12 mouse cellular contexts compared by ENCODE assay signal in genomic region chr1:133382552-133383155, GRCm38 (mm10). TPM values are rescaled to one million over a fixed set of nuclear protein-coding genes. Genes with fewer than 3 reads are reported as not detected.
DNase-seq lines count a peak whose midpoint lies in the region; ATAC-seq and TF ChIP-seq lines count a peak whose summit lies in the region.
"Had no signal": no experiment of that assay in that cellular context is flagged by ENCODE, and none has a peak within 500 bp of the region (broad histone marks: within the 10 kb centered on the region; RNA-seq: fewer than 3 reads in every experiment).

No protein-coding gene starts in this region.

- peak overlapping the region; percentile 20; the same call in 1 of the 2 replicates for H3K9ac ChIP-seq in hindbrain, embryonic 14.5 days
- peak overlapping the region; percentile 52 for H3K9ac ChIP-seq in neural tube, embryonic 13.5 days
- H3K9ac ChIP-seq: limb, embryonic 13.5 days had no signal

- H3K36me3 ChIP-seq in hindbrain, embryonic 14.5 days (replicated peaks; ENCODE audit: control insufficient read depth, insufficient read depth), result 0 out of 2 replicates have a peak, but pooled peaks cover 22% of the 10 kb centered on the region
- H3K36me3 ChIP-seq in neural tube, embryonic 13.5 days, result peaks cover 40% of the 10 kb centered on the region

- no peaks in the 10 kb centered on the region for H3K9me3 ChIP-seq in hindbrain, embryonic 14.5 days (ENCODE audit: control insufficient read depth, low read length)
- H3K9me3 ChIP-seq in neural tube, embryonic 13.5 days, result no peaks in the 10 kb centered on the region
- H3K9me3 ChIP-seq: limb, embryonic 13.5 days had no signal

- intact Hi-C loops in gastrocnemius, adult 2 months (cut with DNase I), result loop anchor here (1.0 to 5.0 kb wide), 4 partner anchors 40 to 335 kb away; partner anchors contain the start of gene Snrpe

- peak overlapping the region; percentile 73 for H3K27ac ChIP-seq in gastrocnemius, adult 2 months
- H3K27ac ChIP-seq in hindbrain, embryonic 14.5 days, result peak overlapping the region; percentile 60
- H3K27ac ChIP-seq in neural tube, embryonic 13.5 days (replicated peaks), result peak overlapping the region; percentile 87
- H3K27ac ChIP-seq: limb, embryonic 13.5 days had no signal

- no peak overlapping the region for H3K4me2 ChIP-seq in hindbrain, embryonic 14.5 days (replicated peaks)
- no peak overlapping the region for H3K4me2 ChIP-seq in neural tube, embryonic 13.5 days
- H3K4me2 ChIP-seq: limb, embryonic 13.5 days had no signal

- no peak for TF ChIP-seq CTCF in gastrocnemius, adult 2 months (IDR thresholded peaks at IDR 0.05)

- H3K27me3 ChIP-seq in hindbrain, embryonic 14.5 days (ENCODE audit: control insufficient read depth, insufficient read depth, low read length), result no peaks in the 10 kb centered on the region
- H3K27me3 ChIP-seq in neural tube, embryonic 13.5 days, result no peaks in the 10 kb centered on the region
- H3K27me3 ChIP-seq: limb, embryonic 13.5 days had no signal

- 39% methylated on average over 12 of the region's 12 CpGs for WGBS in hindbrain, embryonic 14.5 days
- 42% methylated on average over 12 of the region's 12 CpGs for WGBS in neural tube, embryonic 13.5 days

- no peaks in the 10 kb centered on the region; the same call in 1 of the 2 replicates for H3K4me1 ChIP-seq in hindbrain, embryonic 14.5 days (replicated peaks; ENCODE audit: control insufficient read depth, insufficient read depth, low read length)
- H3K4me1 ChIP-seq in neural tube, embryonic 13.5 days (replicated peaks), result peaks cover 33% of the 10 kb centered on the region

- DNase-seq in gastrocnemius, adult 2 months, result no peak
- DNase-seq in gastrocnemius, adult 18-20 months (ENCODE audit: low spot score), result no peak
- peak; percentile 48 for DNase-seq in kidney, postnatal 10 days
- DNase-seq in kidney, adult 8-10 months, result no peak
- no peak for DNase-seq in hindbrain, embryonic 14.5 days (ENCODE audit: low spot score)
- DNase-seq in B cell, adult 2 months, result no peak
- DNase-seq in cerebellum, adult 9-11 months, result no peak
- DNase-seq: gastrocnemius, postnatal 36 days had no signal

- no peak for ATAC-seq in hindbrain, embryonic 14.5 days (ENCODE audit: low FRiP score)
- ATAC-seq in neural tube, embryonic 13.5 days (ENCODE audit: low read depth), result 0 out of 2 replicates have a peak, but pooled peaks have one; percentile 3
- ATAC-seq: inflammation-experienced regulatory T-cells, adult 6 months had no signal

- no peak overlapping the region for H3K4me3 ChIP-seq in gastrocnemius, adult 2 months
- H3K4me3 ChIP-seq in hindbrain, embryonic 14.5 days (replicated peaks; ENCODE audit: low read length), result no peak overlapping the region
- H3K4me3 ChIP-seq in neural tube, embryonic 13.5 days, result no peak overlapping the region
- H3K4me3 ChIP-seq: limb, embryonic 13.5 days had no signal

RNA-seq across cellular contexts. Expression of gene Etnk2, which starts 19.3 kb away (rescaled TPM):
- under 1 TPM; 0.10 to 0.20 TPM for total RNA-seq in gastrocnemius, adult 2 months (2021)
- under 1 TPM; 0.17 to 0.34 TPM for total RNA-seq in gastrocnemius, adult 18-20 months (2021)
- 20.3 TPM in 2 replicates for polyA plus RNA-seq in hindbrain, embryonic 14.5 days (2014; fragmentation: Nextera tagmentation; extraction: Ambion mirVana)
- 10.1 and 10.2 TPM in 2 replicates for polyA plus RNA-seq in neural tube, embryonic 13.5 days (2015; fragmentation: Nextera tagmentation; extraction: Ambion mirVana)
- polyA plus RNA-seq: C2C12; inflammation-experienced regulatory T-cells, adult 6 months had no signal

RNA-seq across cellular contexts. Expression of gene Ren1, which starts 32.3 kb away (rescaled TPM):
- under 1 TPM in 1 of 2 experiments, not detected in 1; 0.15 TPM for total RNA-seq in gastrocnemius, adult 2 months (2021)
- total RNA-seq in gastrocnemius, adult 18-20 months (2021), result under 1 TPM in 1 of 2 experiments, not detected in 1; 0.46 TPM
- 7.3 and 11.1 TPM in 2 replicates for polyA plus RNA-seq in hindbrain, embryonic 14.5 days (2014; fragmentation: Nextera tagmentation; extraction: Ambion mirVana)
- 0.20 and 0.37 TPM in 2 replicates for polyA plus RNA-seq in neural tube, embryonic 13.5 days (2015; fragmentation: Nextera tagmentation; extraction: Ambion mirVana)
- total RNA-seq: gastrocnemius, postnatal 36 days had no signal
- polyA plus RNA-seq: C2C12; inflammation-experienced regulatory T-cells, adult 6 months had no signal

RNA-seq across cellular contexts. Expression of gene Sox13, which starts 41.5 kb away (rescaled TPM):
- total RNA-seq in gastrocnemius, adult 2 months (2021), result 10 to 100 TPM in 1 of 2 experiments, 1 to 10 TPM in 1; 8.9 to 12.4 TPM
- total RNA-seq in gastrocnemius, adult 18-20 months (2021), result 10 to 100 TPM in 1 of 2 experiments, 1 to 10 TPM in 1; 6.2 to 11.5 TPM
- polyA plus RNA-seq in hindbrain, embryonic 14.5 days (2014; fragmentation: Nextera tagmentation; extraction: Ambion mirVana), result 5.8 and 6.0 TPM in 2 replicates
- 8.8 TPM in 2 replicates for polyA plus RNA-seq in neural tube, embryonic 13.5 days (2015; fragmentation: Nextera tagmentation; extraction: Ambion mirVana)
- polyA plus RNA-seq: inflammation-experienced regulatory T-cells, adult 6 months had no signal
